Mouse (Mus musculus): ENCODE results near the gene Krtap14. TPM values are rescaled to one million over a fixed set of nuclear protein-coding genes. Genes with fewer than 3 reads are reported as not detected.

The Krtap14 gene
- polyA plus RNA-seq (2016; fragmentation: Nextera tagmentation; extraction: Ambion mirVana): not detected in 2 replicates

DNA sequence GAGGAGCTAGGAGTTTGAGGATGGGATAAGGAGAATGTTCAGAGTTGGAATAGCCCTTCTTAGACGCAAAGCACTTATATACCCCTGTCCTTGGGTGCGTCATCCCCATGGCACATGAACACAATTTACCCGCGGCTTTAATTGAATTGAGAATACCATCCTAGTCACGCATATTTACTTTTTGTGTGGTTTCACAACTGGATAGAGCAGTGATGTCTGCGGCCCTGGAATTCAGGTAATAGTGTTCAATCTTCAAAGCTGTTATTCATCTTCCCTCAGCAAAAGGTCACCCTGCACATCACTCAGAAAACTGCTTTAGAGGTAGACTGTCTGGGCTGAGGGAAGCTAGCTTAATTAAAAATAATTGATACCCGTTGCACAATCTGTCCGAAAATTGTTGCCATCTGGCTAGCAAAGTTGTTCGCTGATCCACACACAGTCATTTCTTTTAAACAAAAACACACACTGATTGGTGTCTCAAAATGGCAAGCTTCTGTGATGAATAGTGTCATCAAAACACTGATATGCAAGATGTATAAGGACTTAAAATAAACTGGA lies at the start of gene Krtap14:
Krtap14 (minus strand) TSS at position 51 of the 558 bp plus-strand sequence.
- Histone ChIP-seq H3K4me1 (no peaks in the 10 kb centered on the region), H3K9me3 (replicated peaks) (no peaks in the 10 kb centered on the region), H3K36me3 (no peaks in the 10 kb centered on the region), H3K27ac (replicated peaks) (no peak within 1 kb of the TSS), H3K4me3 (no peak within 1 kb of the TSS), H3K27me3 (ENCODE audit: low read depth, poor library complexity, severe bottlenecking) (no peaks in the 10 kb centered on the region)
- WGBS: 91% methylated on average over 9 of the region's 9 CpGs
- no peak for DNase-seq (ENCODE audit: low spot score)

DNA sequence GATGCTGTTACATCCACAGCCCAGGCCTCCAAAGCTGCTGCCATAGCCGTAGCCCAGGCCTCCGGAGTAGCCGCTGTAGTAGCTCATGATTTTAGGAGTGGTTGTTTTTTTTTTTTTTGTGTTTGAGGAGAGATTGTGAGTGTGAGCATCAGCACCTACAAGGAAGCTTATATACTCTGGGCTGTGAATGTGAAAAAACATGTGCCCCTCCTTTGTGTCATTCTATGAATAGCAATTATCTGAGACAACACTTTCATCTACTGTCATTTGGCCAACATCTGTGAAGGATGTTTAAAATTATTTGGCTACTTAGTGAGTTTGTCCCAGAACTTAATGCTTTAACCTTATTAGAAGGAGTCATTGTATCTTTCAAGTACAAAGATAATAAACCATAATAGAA lies 48.2 kb upstream of the Krtap14 start, which contains the start of gene Krtap19-2:
Krtap19-2 (minus strand) TSS at position 101 of the 400 bp plus-strand sequence.
- Histone ChIP-seq H3K36me3 (no peaks in the 10 kb centered on the region), H3K4me1 (no peaks in the 10 kb centered on the region), H3K9me3 (replicated peaks) (no peaks in the 10 kb centered on the region), H3K27ac (replicated peaks) (no peak within 1 kb of the TSS), H3K27me3 (ENCODE audit: low read depth, poor library complexity, severe bottlenecking) (no peaks in the 10 kb centered on the region), H3K4me3 (no peak within 1 kb of the TSS)
- no peak for DNase-seq (ENCODE audit: low spot score)
- 94% methylated on average over 3 of the region's 3 CpGs for WGBS

DNA sequence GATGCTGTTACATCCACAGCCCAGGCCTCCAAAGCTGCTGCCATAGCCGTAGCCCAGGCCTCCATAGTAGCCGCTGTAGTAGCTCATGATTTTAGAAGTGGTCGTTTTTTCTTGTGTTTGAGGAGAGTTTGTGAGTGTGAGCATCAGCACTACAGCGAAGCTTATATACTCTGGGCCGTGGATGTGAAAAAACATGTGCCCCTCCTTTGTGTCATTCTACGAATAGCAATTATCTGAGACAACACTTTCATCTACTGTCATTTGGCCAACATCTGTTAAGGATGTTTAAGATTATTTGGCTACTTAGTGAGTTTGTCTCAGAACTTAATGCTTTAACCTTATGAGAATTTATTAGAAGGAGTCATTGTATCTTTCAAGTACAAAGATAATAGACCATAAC lies 43.4 kb upstream of the Krtap14 start, which contains the start of gene Krtap19-1:
Krtap19-1 (minus strand) TSS at position 101 of the 400 bp plus-strand sequence.
- WGBS: 94% methylated on average over 6 of the region's 6 CpGs

DNA sequence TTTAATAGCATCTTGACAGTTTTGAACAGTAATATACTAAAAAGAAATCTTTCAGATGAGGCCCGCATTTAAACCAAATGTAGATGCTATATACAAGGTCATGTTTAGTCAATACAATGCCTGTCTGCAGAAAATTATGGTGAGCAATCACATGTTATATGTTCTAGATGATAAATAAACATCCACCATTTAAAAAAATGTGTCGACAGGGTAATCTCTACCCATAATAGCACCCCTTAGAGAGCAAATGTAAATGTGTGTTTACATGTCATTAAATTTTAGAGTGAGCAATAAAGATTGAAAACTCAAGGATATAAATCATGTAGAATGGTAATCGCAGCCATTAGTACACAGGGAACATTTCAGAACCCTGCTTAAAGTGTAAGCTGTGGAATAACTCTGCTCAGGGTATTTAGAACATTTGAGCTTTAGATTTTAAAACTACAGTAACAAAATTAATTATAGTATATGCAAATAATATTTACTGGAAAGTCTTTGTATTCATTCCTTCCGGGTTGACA lies 39.0 kb upstream of the Krtap14 start:
- no peak for DNase-seq (ENCODE audit: low spot score)
- WGBS: 91% methylated on average over 4 of the region's 4 CpGs
- H3K4me1 ChIP-seq: no peaks in the 10 kb centered on the region
- H3K36me3 ChIP-seq: no peaks in the 10 kb centered on the region
- no peak overlapping the region for H3K27ac ChIP-seq (replicated peaks)
- H3K9me3 ChIP-seq (replicated peaks): no peaks in the 10 kb centered on the region
- H3K4me3 ChIP-seq: no peak overlapping the region
- H3K27me3 ChIP-seq (ENCODE audit: low read depth, poor library complexity, severe bottlenecking): no peaks in the 10 kb centered on the region

More for the DNA sequence above, 43.4 kb upstream of the Krtap14 start, which contains the start of gene Krtap19-1:
- H3K27ac ChIP-seq (replicated peaks): no peak within 1 kb of the TSS
- H3K36me3 ChIP-seq: no peaks in the 10 kb centered on the region
- H3K4me3 ChIP-seq: no peak within 1 kb of the TSS
- H3K9me3 ChIP-seq (replicated peaks): no peaks in the 10 kb centered on the region
- DNase-seq (ENCODE audit: low spot score): no peak
- H3K4me1 ChIP-seq: no peaks in the 10 kb centered on the region
- H3K27me3 ChIP-seq (ENCODE audit: low read depth, poor library complexity, severe bottlenecking): no peaks in the 10 kb centered on the region

DNA sequence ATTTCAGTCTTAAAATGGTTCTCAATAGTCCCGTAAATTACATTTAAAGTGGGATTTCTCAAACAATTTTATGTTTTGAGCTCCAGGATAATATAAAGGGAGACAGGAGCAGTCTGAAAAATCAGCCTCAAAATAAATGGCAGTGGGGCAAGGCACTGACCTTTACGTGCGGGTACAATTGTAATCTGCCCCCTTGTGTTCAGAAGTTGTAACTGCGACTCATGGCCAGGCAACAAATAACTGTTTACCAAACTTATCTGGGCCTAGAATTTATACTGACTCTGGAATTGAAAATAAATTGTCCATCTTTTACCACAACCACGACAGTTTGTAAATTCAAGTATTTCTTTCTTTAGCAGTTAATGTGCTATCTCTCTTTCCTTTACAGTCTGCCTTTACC lies 25.5 kb upstream of the Krtap14 start:
- no peaks in the 10 kb centered on the region for H3K9me3 ChIP-seq (replicated peaks)
- H3K27me3 ChIP-seq (ENCODE audit: low read depth, poor library complexity, severe bottlenecking): no peaks in the 10 kb centered on the region
- no peak overlapping the region for H3K4me3 ChIP-seq
- no peaks in the 10 kb centered on the region for H3K36me3 ChIP-seq
- H3K4me1 ChIP-seq: no peaks in the 10 kb centered on the region
- H3K27ac ChIP-seq (replicated peaks): no peak overlapping the region
- 11% methylated on average over 5 of the region's 5 CpGs for WGBS
- no peak for DNase-seq (ENCODE audit: low spot score)

DNA sequence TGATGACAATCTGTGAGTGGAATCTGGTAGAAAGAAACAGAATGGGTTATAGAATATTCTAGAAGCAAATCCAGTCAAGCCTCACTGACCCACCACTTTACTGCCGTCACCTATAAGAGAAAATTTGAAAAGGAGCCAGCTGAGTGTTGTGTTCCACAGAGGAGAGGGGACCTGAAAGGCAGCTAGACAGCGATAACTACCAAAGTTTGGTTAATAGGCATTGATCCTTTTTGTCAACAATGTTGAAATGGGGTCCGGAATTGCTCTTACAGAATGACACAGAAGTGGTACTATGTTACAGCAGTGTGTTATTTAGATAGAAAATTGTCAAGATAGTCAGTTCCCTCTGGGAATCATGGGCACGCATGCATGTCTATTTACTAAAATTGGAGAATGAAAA lies 22.6 kb upstream of the Krtap14 start:
- no peak overlapping the region for H3K4me3 ChIP-seq
- H3K36me3 ChIP-seq: no peaks in the 10 kb centered on the region
- 89% methylated on average over 4 of the region's 4 CpGs for WGBS
- DNase-seq (ENCODE audit: low spot score): no peak
- no peaks in the 10 kb centered on the region for H3K9me3 ChIP-seq (replicated peaks)
- H3K27ac ChIP-seq (replicated peaks): no peak overlapping the region
- no peaks in the 10 kb centered on the region for H3K27me3 ChIP-seq (ENCODE audit: low read depth, poor library complexity, severe bottlenecking)
- no peaks in the 10 kb centered on the region for H3K4me1 ChIP-seq

DNA sequence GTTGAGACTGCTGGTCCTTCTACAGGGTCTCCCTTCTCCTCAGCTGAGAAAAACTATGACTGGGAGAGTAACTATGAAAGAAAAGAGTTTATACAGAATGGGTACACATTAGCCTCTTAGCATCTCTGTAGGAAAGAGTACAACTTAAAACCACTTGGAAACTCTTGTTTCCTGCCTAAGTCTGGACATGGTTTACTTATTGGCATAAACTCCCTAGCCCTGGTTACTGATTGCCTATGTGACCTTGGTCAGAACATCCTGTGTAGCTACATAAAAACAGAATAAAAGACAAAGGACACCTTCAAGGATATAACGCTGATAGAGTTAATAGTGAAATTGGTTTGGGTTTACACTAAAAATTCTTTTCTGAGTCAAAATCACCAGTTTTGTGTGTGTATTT lies 21.4 kb upstream of the Krtap14 start:
- 95% methylated on average over 1 of the region's 1 CpGs for WGBS
- DNase-seq (ENCODE audit: low spot score): no peak
- H3K27ac ChIP-seq (replicated peaks): no peak overlapping the region

DNA sequence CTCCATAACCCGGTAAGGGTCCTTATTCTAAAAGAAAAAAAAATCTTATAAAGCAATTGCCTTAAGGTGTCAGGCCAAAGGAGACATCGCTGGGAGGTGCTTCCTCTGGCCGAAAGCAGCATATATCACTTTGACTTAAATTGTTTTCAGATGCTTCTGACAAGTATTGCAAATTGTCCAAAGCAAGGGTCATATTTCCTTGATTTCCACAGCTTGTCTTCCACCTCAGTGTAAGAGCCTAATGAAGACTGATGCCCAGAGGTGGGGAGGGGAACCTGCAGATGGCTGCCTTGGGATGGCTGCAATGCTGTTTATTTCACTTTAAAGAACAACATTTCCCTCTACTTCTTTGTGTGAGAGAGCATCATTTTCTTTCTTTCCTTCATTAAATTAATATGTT lies 1.0 kb upstream of the Krtap14 start:
- no peak for DNase-seq (ENCODE audit: low spot score)
- H3K4me1 ChIP-seq: no peaks in the 10 kb centered on the region
- 81% methylated on average over 3 of the region's 3 CpGs for WGBS

More for the DNA sequence above, 21.4 kb upstream of the Krtap14 start:
- no peak overlapping the region for H3K4me3 ChIP-seq
- H3K36me3 ChIP-seq: no peaks in the 10 kb centered on the region
- no peaks in the 10 kb centered on the region for H3K9me3 ChIP-seq (replicated peaks)
- H3K4me1 ChIP-seq: no peaks in the 10 kb centered on the region
- H3K27me3 ChIP-seq (ENCODE audit: low read depth, poor library complexity, severe bottlenecking): no peaks in the 10 kb centered on the region

DNA sequence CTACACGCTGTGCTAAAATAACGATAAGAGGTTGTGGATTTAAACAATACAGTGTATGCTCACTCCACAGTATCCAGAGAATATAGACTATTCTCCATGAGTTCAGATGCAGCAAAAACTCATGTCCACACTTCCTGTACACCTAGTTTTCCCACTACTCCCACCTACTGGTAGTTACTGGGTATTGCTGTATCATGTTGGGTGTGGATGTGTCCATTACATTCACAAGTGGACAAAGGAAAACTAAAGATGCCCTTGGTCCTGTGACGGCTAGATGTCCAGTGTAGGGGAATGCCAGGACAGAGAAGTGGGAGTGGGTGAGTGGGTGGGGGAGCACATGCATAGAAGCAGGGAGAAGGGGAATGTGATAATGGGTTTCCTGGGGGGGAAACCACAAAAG lies 2.2 kb downstream of the Krtap14 start:
- 80% methylated on average over 3 of the region's 3 CpGs for WGBS
- H3K36me3 ChIP-seq: no peaks in the 10 kb centered on the region
- no peak overlapping the region for H3K27ac ChIP-seq (replicated peaks)
- H3K9me3 ChIP-seq (replicated peaks): no peaks in the 10 kb centered on the region
- DNase-seq (ENCODE audit: low spot score): no peak
- no peaks in the 10 kb centered on the region for H3K4me1 ChIP-seq
- no peaks in the 10 kb centered on the region for H3K27me3 ChIP-seq (ENCODE audit: low read depth, poor library complexity, severe bottlenecking)
- no peak overlapping the region for H3K4me3 ChIP-seq

More for the DNA sequence above, 1.0 kb upstream of the Krtap14 start:
- no peaks in the 10 kb centered on the region for H3K27me3 ChIP-seq (ENCODE audit: low read depth, poor library complexity, severe bottlenecking)
- no peak overlapping the region for H3K4me3 ChIP-seq
- no peaks in the 10 kb centered on the region for H3K36me3 ChIP-seq
- H3K9me3 ChIP-seq (replicated peaks): no peaks in the 10 kb centered on the region
- no peak overlapping the region for H3K27ac ChIP-seq (replicated peaks)

DNA sequence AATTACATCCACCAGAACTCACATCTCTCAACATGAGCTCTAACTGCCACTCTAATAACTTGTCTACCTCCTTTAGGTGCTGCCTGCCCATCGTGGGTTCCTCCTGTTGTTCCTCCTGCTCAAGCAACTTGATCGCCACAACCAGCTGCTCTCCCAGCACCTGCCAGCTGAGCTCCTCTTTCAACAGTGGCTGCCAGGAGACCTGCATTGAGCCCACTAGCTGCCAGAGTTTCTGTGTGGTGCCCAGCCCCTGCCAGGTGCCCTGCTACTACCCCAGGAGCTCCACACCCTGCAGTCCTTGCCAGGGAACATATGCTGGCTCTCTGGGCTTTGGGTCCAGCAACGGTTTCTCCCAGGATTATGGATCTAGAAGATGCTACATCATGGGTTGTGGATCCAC lies 5.9 kb downstream of the Krtap14 start, which contains the start of gene Krtap15:
Krtap15 (plus strand) TSS at position 150 of the 400 bp plus-strand sequence.
- Histone ChIP-seq H3K4me3 (no peak within 1 kb of the TSS), H3K9me3 (replicated peaks) (no peaks in the 10 kb centered on the region), H3K27me3 (ENCODE audit: low read depth, poor library complexity, severe bottlenecking) (no peaks in the 10 kb centered on the region), H3K27ac (replicated peaks) (no peak within 1 kb of the TSS), H3K36me3 (no peaks in the 10 kb centered on the region), H3K4me1 (no peaks in the 10 kb centered on the region)
- 86% methylated on average over 3 of the region's 3 CpGs for WGBS
- no peak for DNase-seq (ENCODE audit: low spot score)

DNA sequence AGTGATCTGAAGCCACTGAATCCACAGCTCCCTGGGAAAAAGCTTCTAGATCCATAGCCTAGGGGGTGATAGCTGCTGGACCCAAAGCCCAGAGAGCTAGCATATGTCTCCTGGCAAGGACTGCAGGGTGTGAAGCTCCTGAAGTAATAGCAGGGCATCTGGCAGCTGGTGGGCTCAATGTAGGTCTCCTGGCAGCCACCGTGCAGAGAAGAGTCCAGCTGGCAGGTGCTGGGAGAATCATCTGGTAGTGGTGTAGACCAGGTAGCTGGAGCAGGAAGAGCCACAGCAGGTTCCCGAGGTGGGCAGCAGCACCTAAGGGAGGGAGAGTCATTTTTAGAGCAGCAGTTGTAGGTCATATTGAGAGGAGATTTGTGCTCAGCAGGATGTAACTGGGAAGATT lies 14.1 kb downstream of the Krtap14 start, which contains the start of gene Gm20741:
Gm20741 (minus strand) TSS at position 394 of the 400 bp plus-strand sequence.
- WGBS: 85% methylated on average over 2 of the region's 2 CpGs
- Histone ChIP-seq H3K9me3 (replicated peaks) (no peaks in the 10 kb centered on the region), H3K4me3 (no peak within 1 kb of the TSS), H3K4me1 (no peaks in the 10 kb centered on the region), H3K27ac (replicated peaks) (no peak within 1 kb of the TSS), H3K27me3 (ENCODE audit: low read depth, poor library complexity, severe bottlenecking) (no peaks in the 10 kb centered on the region), H3K36me3 (no peaks in the 10 kb centered on the region)
- no peak for DNase-seq (ENCODE audit: low spot score)

DNA sequence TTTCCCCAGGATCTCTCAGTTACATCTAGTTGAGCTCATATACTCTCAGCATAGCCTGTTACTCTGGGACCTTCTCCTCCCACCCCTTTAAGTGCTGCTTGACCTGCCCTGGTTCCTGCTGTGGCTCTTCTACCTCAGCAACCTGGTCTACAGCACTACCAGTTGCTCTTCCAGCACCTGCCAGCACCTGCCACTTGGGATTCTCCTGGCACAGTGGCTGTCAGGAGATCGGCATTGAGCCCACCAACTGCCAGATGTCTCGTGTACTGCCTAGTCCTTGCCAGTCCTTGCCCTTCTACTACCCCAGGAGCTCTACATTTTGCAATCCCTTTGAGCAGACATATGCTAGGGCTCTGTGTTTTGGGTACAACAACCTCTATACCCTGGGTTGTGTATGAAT lies 39.2 kb downstream of the Krtap14 start:
- no peak overlapping the region for H3K27ac ChIP-seq (replicated peaks)
- no peaks in the 10 kb centered on the region for H3K9me3 ChIP-seq (replicated peaks)
- 92% methylated on average over 2 of the region's 2 CpGs for whole genome bisulfite sequencing
- no peaks in the 10 kb centered on the region for H3K36me3 ChIP-seq
- no peak for DNase-seq (ENCODE audit: low spot score)
- H3K4me1 ChIP-seq: no peaks in the 10 kb centered on the region
- H3K27me3 ChIP-seq (ENCODE audit: low read depth, poor library complexity, severe bottlenecking): no peaks in the 10 kb centered on the region
- no peak overlapping the region for H3K4me3 ChIP-seq

DNA sequence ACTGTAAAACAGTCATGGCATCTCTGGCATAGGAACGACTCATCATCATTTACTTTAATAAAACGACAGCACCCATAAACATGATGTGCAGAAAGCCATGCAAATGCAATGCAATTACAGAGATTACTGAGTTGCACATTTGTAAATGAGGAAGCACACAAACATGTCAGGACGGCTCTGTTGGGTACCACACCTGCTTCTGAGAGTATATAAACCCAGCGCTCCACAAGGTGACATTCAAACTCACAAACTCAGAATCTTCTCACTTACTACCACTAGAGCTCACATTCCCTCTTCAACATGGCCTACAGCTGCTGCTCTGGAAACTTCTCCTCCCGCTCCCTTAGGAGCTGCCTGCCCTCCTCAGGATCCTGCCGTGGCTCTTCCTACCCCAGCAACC lies 48.3 kb downstream of the Krtap14 start, which contains the start of gene Gm5965:
Gm5965 (plus strand) TSS at position 301 of the 400 bp plus-strand sequence.
- no peak within 1 kb of the TSS for H3K27ac ChIP-seq (replicated peaks)
- no peak for DNase-seq (ENCODE audit: low spot score)
- 87% methylated on average over 6 of the region's 6 CpGs for WGBS

More for the DNA sequence above, 48.3 kb downstream of the Krtap14 start, which contains the start of gene Gm5965:
- Histone ChIP-seq H3K4me1 (no peaks in the 10 kb centered on the region), H3K4me3 (no peak within 1 kb of the TSS), H3K36me3 (no peaks in the 10 kb centered on the region), H3K9me3 (replicated peaks) (no peaks in the 10 kb centered on the region), H3K27me3 (ENCODE audit: low read depth, poor library complexity, severe bottlenecking) (no peaks in the 10 kb centered on the region)
